21 mouse cellular contexts compared by ENCODE assay signal in the genomic region with DNA sequence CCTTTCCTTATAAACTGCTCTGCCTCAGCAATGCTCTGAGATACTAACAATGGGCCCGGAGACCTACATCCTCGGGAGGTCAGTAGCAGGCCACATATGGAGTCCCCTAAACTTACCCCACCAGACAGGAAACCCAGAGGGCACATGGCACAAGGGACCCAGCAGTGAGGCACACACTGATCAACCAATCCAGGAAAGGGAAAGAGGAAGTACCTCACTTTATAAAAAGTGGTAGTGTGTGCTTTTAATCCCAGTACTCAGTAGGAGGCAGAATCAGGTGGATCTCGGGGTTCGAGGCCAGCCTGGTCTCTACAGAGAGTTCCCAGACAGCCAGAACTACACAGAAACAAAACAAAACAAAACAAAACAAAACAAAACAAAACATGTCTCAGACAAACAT. TPM values are rescaled to one million over a fixed set of nuclear protein-coding genes. Genes with fewer than 3 reads are reported as not detected.
"Had no signal": no experiment of that assay in that cellular context is flagged by ENCODE, and none has a peak within 500 bp of the region (broad histone marks: within the 10 kb centered on the region; RNA-seq: fewer than 3 reads in every experiment).

No protein-coding gene starts in this region.

- ATAC-seq: hindbrain, embryonic 16.5 days; inflammation-experienced regulatory T-cells, adult 6 months; intestine, embryonic 15.5 days had no signal

- DNase-seq: gastrocnemius, adult 2 months; gastrocnemius, postnatal 10 days; gastrocnemius, postnatal 25 days; heart, adult 11 months; heart, postnatal 10 days; heart, postnatal 4 days; kidney, adult 11 months; kidney, adult 8-10 months; kidney, postnatal 10 days; kidney, postnatal 25 days; kidney, postnatal 4 days; liver; liver, embryonic 13.5 days had no signal

RNA-seq across cellular contexts. Expression of a gene that starts 2.3 kb away (rescaled TPM):
- total RNA-seq: gastrocnemius, adult 2 months; gastrocnemius, postnatal 10 days; gastrocnemius, postnatal 25 days; gastrocnemius, postnatal 4 days; heart, postnatal 25 days; layer of hippocampus, adult 2 months; layer of hippocampus, postnatal 25 days; left cerebral cortex, postnatal 36 days had no signal
